Mouse (Mus musculus): ENCODE measurements at regions not wholly inside any gene's neighbourhood (a gene's known extent, or its start where the extent isn't known, plus 50 kb on each side); places are given as distances from the start of the nearest gene placed in this dataset.

- no peaks in the 10 kb centered on the region for H3K27me3 ChIP-seq (ENCODE audit: control insufficient read depth, insufficient read depth, low read length)
- 30% methylated on average over 7 of the region's 7 CpGs for WGBS (ENCODE audit: insufficient replicate concordance)
- TF ChIP-seq CTCF (IDR thresholded peaks at IDR 0.05; ENCODE audit: low read depth) (no peak), EP300 (IDR thresholded peaks at IDR 0.05; ENCODE audit: low read depth) (no peak)
- DNase-seq (ENCODE audit: low read depth in 3 of 3, low spot score in 3 of 3), result no peak
- H3K9me3 ChIP-seq (ENCODE audit: control insufficient read depth, low read length), result no peaks in the 10 kb centered on the region
- H3K36me3 ChIP-seq (replicated peaks; ENCODE audit: control insufficient read depth, insufficient read depth, low read depth), result no peaks in the 10 kb centered on the region
- no peak for ATAC-seq (ENCODE audit: insufficient read depth)
- no peak overlapping the region for H3K27ac ChIP-seq
- no peaks in the 10 kb centered on the region for H3K4me1 ChIP-seq (replicated peaks; ENCODE audit: control insufficient read depth in 2 of 2, insufficient read depth in 2 of 2, low read length in 1 of 2)
- H3K4me3 ChIP-seq (ENCODE audit: insufficient read depth in 1 of 2, low read depth in 2 of 2, low read length in 2 of 2), result no peak overlapping the region
- no peak overlapping the region for H3K4me2 ChIP-seq (ENCODE audit: low read depth)
- no peak overlapping the region for H3K9ac ChIP-seq (replicated peaks)
Measured at GRCm38 (mm10) chr8:89169484-89169883, 125.5 kb upstream of the Sall1 start.

GRCm38 (mm10) chr8:89167026-89167425, 123.1 kb upstream of the Sall1 start:
- Histone ChIP-seq H3K4me2 (ENCODE audit: low read depth) (no peak overlapping the region), H3K27me3 (ENCODE audit: control insufficient read depth, insufficient read depth, low read length) (no peaks in the 10 kb centered on the region), H3K4me1 (replicated peaks; ENCODE audit: control insufficient read depth in 2 of 2, insufficient read depth in 2 of 2, low read length in 1 of 2) (no peaks in the 10 kb centered on the region), H3K4me3 (ENCODE audit: insufficient read depth in 1 of 2, low read depth in 2 of 2, low read length in 2 of 2) (no peak overlapping the region), H3K9me3 (ENCODE audit: control insufficient read depth, low read length) (no peaks in the 10 kb centered on the region), H3K27ac (no peak overlapping the region), H3K36me3 (replicated peaks; ENCODE audit: control insufficient read depth, insufficient read depth, low read depth) (no peaks in the 10 kb centered on the region), H3K9ac (replicated peaks) (no peak overlapping the region)
- ATAC-seq (ENCODE audit: insufficient read depth), result no peak
- WGBS (ENCODE audit: insufficient replicate concordance), result 51% methylated on average over 4 of the region's 4 CpGs
- DNase-seq (ENCODE audit: low read depth in 3 of 3, low spot score in 3 of 3), result no peak
- TF ChIP-seq CTCF (IDR thresholded peaks at IDR 0.05; ENCODE audit: low read depth) (no peak), EP300 (IDR thresholded peaks at IDR 0.05; ENCODE audit: low read depth) (no peak)

- H3K4me1 ChIP-seq (replicated peaks; ENCODE audit: control insufficient read depth in 2 of 2, insufficient read depth in 2 of 2, low read length in 1 of 2), result no peaks in the 10 kb centered on the region
- no peaks in the 10 kb centered on the region for H3K36me3 ChIP-seq (replicated peaks; ENCODE audit: control insufficient read depth, insufficient read depth, low read depth)
- H3K4me3 ChIP-seq (ENCODE audit: insufficient read depth in 1 of 2, low read depth in 2 of 2, low read length in 2 of 2), result no peak overlapping the region
- no peak overlapping the region for H3K27ac ChIP-seq
- no peaks in the 10 kb centered on the region for H3K9me3 ChIP-seq (ENCODE audit: control insufficient read depth, low read length)
- H3K4me2 ChIP-seq (ENCODE audit: low read depth), result no peak overlapping the region
- DNase-seq (ENCODE audit: low read depth in 3 of 3, low spot score in 3 of 3) (no peak), ATAC-seq (ENCODE audit: insufficient read depth) (no peak)
- no peak overlapping the region for H3K9ac ChIP-seq (replicated peaks)
- TF ChIP-seq CTCF (IDR thresholded peaks at IDR 0.05; ENCODE audit: low read depth) (no peak), EP300 (IDR thresholded peaks at IDR 0.05; ENCODE audit: low read depth) (no peak)
- WGBS (ENCODE audit: insufficient replicate concordance), result 70% methylated on average over 1 of the region's 1 CpGs
- no peaks in the 10 kb centered on the region for H3K27me3 ChIP-seq (ENCODE audit: control insufficient read depth, insufficient read depth, low read length)
Measured at GRCm38 (mm10) chr8:89156909-89157308, 112.9 kb upstream of the Sall1 start.

- WGBS (ENCODE audit: insufficient replicate concordance), result 45% methylated on average over 3 of the region's 3 CpGs
- no peak for ATAC-seq (ENCODE audit: insufficient read depth)
Measured at GRCm38 (mm10) chr8:89153605-89154004, 109.6 kb upstream of the Sall1 start.

GRCm38 (mm10) chr8:89152867-89153595, 109.1 kb upstream of the Sall1 start:
- no peaks in the 10 kb centered on the region for H3K4me1 ChIP-seq (replicated peaks; ENCODE audit: control insufficient read depth in 2 of 2, insufficient read depth in 2 of 2, low read length in 1 of 2)
- TF ChIP-seq EP300 (IDR thresholded peaks at IDR 0.05; ENCODE audit: low read depth) (no peak), CTCF (IDR thresholded peaks at IDR 0.05; ENCODE audit: low read depth) (no peak)
- H3K9me3 ChIP-seq (ENCODE audit: control insufficient read depth, low read length), result no peaks in the 10 kb centered on the region
- H3K4me3 ChIP-seq (ENCODE audit: insufficient read depth in 1 of 2, low read depth in 2 of 2, low read length in 2 of 2), result no peak overlapping the region
- no peak overlapping the region for H3K9ac ChIP-seq (replicated peaks)
- H3K27me3 ChIP-seq (ENCODE audit: control insufficient read depth, insufficient read depth, low read length), result no peaks in the 10 kb centered on the region
- DNase-seq (ENCODE audit: low read depth in 3 of 3, low spot score in 3 of 3), result no peak
- no peak overlapping the region for H3K27ac ChIP-seq
- no peaks in the 10 kb centered on the region for H3K36me3 ChIP-seq (replicated peaks; ENCODE audit: control insufficient read depth, insufficient read depth, low read depth)
- 67% methylated on average over 17 of the region's 17 CpGs for WGBS (ENCODE audit: insufficient replicate concordance)
- no peak for ATAC-seq (ENCODE audit: insufficient read depth)
- H3K4me2 ChIP-seq (ENCODE audit: low read depth), result no peak overlapping the region

More at GRCm38 (mm10) chr8:89153605-89154004, 109.6 kb upstream of the Sall1 start:
- Histone ChIP-seq H3K9ac (replicated peaks) (no peak overlapping the region), H3K4me1 (replicated peaks; ENCODE audit: control insufficient read depth in 2 of 2, insufficient read depth in 2 of 2, low read length in 1 of 2) (no peaks in the 10 kb centered on the region), H3K27ac (no peak overlapping the region), H3K36me3 (replicated peaks; ENCODE audit: control insufficient read depth, insufficient read depth, low read depth) (no peaks in the 10 kb centered on the region), H3K4me2 (ENCODE audit: low read depth) (no peak overlapping the region), H3K4me3 (ENCODE audit: insufficient read depth in 1 of 2, low read depth in 2 of 2, low read length in 2 of 2) (no peak overlapping the region), H3K27me3 (ENCODE audit: control insufficient read depth, insufficient read depth, low read length) (no peaks in the 10 kb centered on the region), H3K9me3 (ENCODE audit: control insufficient read depth, low read length) (no peaks in the 10 kb centered on the region)
- TF ChIP-seq CTCF (IDR thresholded peaks at IDR 0.05; ENCODE audit: low read depth), result no peak
- TF ChIP-seq EP300 (IDR thresholded peaks at IDR 0.05; ENCODE audit: low read depth), result no peak
- no peak for DNase-seq (ENCODE audit: low read depth in 3 of 3, low spot score in 3 of 3)
